Mouse (Mus musculus) hindbrain, embryonic 12.5 days (tissue): ENCODE data around the gene Prep. TPM values are rescaled to one million over a fixed set of nuclear protein-coding genes. Genes with fewer than 3 reads are reported as not detected.
"Not testable (repeated sequence)": the region's sequence is repeated elsewhere in the genome, so short reads cannot be mapped to it uniquely, and the experiment has no call there.

ENCODE experiments used
- ATAC-seq: fragments of 200-750 bp; cut with Nextera tagmentation; 2 replicates; pipeline ENCODE4 v1.8.0; 2017; ENCODE audit warnings: moderate TSS enrichment; ENCODE audit not compliant: low FRiP score
- H3K27ac ChIP-seq: fragments of 300-500 bp; sonication (generic); 2 replicates; pipeline ENCODE4 v1.5.1; 2016; ENCODE audit warnings: mild to moderate bottlenecking
- H3K27me3 ChIP-seq: fragments of 300-500 bp; sonication (generic); 2 replicates; pipeline ENCODE4 v1.6.1; 2016; ENCODE audit warnings: mild to moderate bottlenecking
- H3K36me3 ChIP-seq: fragments of 300-500 bp; sonication (generic); 2 replicates; pipeline ENCODE4 v1.6.1; 2016; ENCODE audit warnings: mild to moderate bottlenecking
- H3K4me1 ChIP-seq: fragments of 300-500 bp; sonication (generic); 2 replicates; pipeline ENCODE4 v1.6.1; 2016
- H3K4me2 ChIP-seq: fragments of 300-500 bp; sonication (generic); replicated peaks from 2 replicates; pipeline ENCODE4 v1.6.1; 2016; ENCODE audit warnings: mild to moderate bottlenecking
- H3K4me3 ChIP-seq: fragments of 300-500 bp; sonication (generic); 2 replicates; pipeline ENCODE4 v1.5.1; 2016; ENCODE audit warnings: mild to moderate bottlenecking
- H3K9ac ChIP-seq: fragments of 300-500 bp; sonication (generic); 2 replicates; pipeline ENCODE4 v1.6.1; 2016; ENCODE audit warnings: mild to moderate bottlenecking, moderate library complexity
- H3K9me3 ChIP-seq: fragments of 300-500 bp; sonication (generic); replicated peaks from 2 replicates; pipeline ENCODE4 v1.6.1; 2016; ENCODE audit warnings: mild to moderate bottlenecking
- WGBS: fragments of 180-500 bp; shearing (Covaris S2); methylation state at CpG from one replicate; pipeline ENCODE4 v1.1.7; 2016; 5-methylcytosine and 5-hydroxymethylcytosine counted together
- polyA plus RNA-seq: library from polyadenylated mRNA; unstranded; fragments of >200 nt; fragmentation: Nextera tagmentation; extraction: Ambion mirVana; gene quantifications from 2 replicates; pipeline ENCODE4 v1.2.1, GENCODE M21; 2016

The Prep gene
- polyA plus RNA-seq, 1 experiment from 2014 or later = 29.0 TPM

GRCm38 (mm10) chr10:45165851-45166250, 98.8 kb downstream of the Prep start:
- Histone ChIP-seq H3K9me3 (no peaks in the 10 kb centered on the region), H3K4me2 (no peak overlapping the region), H3K4me3 (no peak overlapping the region), H3K27me3 (no peaks in the 10 kb centered on the region), H3K36me3 (no peaks in the 10 kb centered on the region), H3K4me1 (no peaks in the 10 kb centered on the region), H3K27ac (no peak overlapping the region), H3K9ac (no peak overlapping the region)
- ATAC-seq = no peak
- 86% methylated on average over 8 of the region's 8 CpGs for WGBS

DNA sequence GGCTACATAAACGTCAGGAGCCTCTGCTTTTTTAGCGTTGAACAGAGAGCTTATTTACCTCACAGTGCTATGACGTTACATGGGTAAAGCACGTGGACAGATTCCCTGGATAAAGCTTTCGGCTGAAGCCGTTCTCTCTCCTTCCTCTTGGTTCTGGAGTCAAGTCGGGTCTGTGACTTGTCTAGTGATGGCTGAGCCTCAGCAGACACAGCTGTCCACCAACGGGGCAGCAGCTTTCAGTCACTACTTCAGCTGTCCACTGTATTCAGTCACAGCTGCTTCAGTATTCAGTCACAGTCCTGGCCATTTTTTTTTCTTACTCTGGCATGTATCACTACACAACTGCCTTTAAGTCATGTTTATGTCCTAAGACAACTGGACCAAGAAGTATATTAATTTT, 106.9 kb downstream of the Prep start:
- 88% methylated on average over 8 of the region's 8 CpGs for WGBS
- ATAC-seq = no peak
- Histone ChIP-seq H3K9ac (no peak overlapping the region), H3K36me3 (no peaks in the 10 kb centered on the region), H3K27ac (no peak overlapping the region), H3K27me3 (no peaks in the 10 kb centered on the region), H3K4me2 (no peak overlapping the region), H3K4me1 (no peaks in the 10 kb centered on the region), H3K9me3 (no peaks in the 10 kb centered on the region), H3K4me3 (no peak overlapping the region)

DNA sequence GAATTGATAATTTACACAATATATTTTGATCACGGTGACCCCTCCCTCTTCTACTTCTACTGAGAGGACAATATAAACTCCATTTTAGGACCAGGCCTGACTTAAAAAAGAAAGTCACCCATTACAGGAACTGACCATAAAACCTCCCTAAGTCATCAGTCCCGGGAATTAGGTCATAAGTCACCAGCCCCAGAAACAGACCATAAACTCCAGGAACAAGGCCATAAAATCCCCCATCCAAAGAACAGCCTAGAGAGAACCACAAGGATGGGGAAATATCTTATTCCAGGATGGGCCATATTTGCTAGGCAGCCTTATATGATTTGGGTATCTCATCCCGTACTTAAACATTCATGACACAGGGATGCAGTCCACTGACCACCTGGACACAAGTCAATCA, 107.3 kb downstream of the Prep start:
- Histone ChIP-seq H3K4me2 (no peak overlapping the region), H3K27ac (no peak overlapping the region), H3K9ac (no peak overlapping the region), H3K9me3 (no peaks in the 10 kb centered on the region), H3K4me3 (no peak overlapping the region), H3K27me3 (no peaks in the 10 kb centered on the region), H3K36me3 (no peaks in the 10 kb centered on the region), H3K4me1 (no peaks in the 10 kb centered on the region)
- 95% methylated on average over 3 of the region's 3 CpGs for WGBS
- ATAC-seq = no peak

DNA sequence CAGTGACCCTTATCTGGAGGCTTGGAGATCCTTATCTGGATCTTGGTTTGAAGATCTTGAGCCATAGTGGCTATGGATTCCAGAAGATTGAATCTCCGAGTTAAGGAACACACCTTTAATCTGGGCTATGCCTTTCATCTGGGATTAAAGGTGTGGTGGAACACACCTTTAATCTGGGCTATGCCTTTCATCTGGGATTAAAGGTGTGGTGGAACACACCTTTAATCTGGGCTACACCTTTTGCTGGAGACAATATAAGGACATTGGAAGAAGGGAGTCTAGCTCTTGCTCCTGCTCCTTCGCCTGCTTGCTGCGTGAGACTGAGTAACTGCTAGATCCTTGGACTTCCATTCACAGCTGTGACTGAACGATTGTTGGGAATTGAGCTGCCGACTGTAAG, 110.8 kb downstream of the Prep start, which contains the start of gene Popdc3:
Gene Popdc3 (plus strand): TSS at position 301 of the 400 bp plus-strand sequence.
- not testable (repeated sequence) for H3K9me3 ChIP-seq, ATAC-seq, H3K4me3 ChIP-seq, H3K4me1 ChIP-seq, H3K4me2 ChIP-seq, H3K36me3 ChIP-seq, H3K27ac ChIP-seq, H3K27me3 ChIP-seq, H3K9ac ChIP-seq
- WGBS = 56% methylated on average over 1 of the region's 5 CpGs

DNA sequence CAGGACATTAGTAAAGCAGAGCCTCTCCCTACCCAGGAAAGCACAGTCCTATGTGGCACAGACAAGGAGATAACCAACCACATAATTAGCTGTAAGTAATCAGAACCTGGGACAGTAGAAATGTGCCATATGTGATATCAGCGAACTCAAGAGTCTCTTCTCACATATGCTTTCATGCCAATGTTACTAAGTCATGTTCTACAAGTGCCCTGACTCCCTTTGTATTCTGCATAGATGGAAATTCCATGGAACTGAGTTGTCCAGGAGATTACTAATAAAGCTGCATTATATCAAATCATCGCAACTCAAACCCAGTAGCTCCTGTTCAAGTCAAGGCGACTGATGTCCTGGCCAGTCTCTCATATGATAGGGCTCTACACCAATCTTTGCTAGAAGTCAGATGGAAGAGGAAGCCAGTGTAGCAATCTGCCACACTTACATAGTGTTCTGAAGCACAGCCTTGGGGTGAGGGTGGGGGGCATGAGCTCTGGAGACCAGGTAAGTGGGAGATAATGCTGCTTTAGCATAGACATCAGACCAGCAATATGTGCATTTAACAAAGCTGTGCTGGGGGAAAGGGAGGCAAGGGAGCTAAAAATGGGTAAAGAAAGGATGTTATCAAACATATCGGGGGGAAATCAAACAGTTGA, 113.8 kb downstream of the Prep start:
- Histone ChIP-seq H3K4me1 (no peaks in the 10 kb centered on the region), H3K27ac (no peak overlapping the region), H3K4me2 (no peak overlapping the region), H3K27me3 (no peaks in the 10 kb centered on the region), H3K9me3 (no peaks in the 10 kb centered on the region), H3K36me3 (no peaks in the 10 kb centered on the region), H3K9ac (no peak overlapping the region), H3K4me3 (no peak overlapping the region)
- WGBS = 95% methylated on average over 4 of the region's 4 CpGs
- ATAC-seq = no peak

- no peaks in the 10 kb centered on the region for H3K36me3 ChIP-seq
- WGBS = 98% methylated on average over 3 of the region's 3 CpGs
These were observed 114.3 kb downstream of the Prep start for GRCm38 (mm10) chr10:45181344-45181743.

GRCm38 (mm10) chr10:45185457-45185856, 118.5 kb downstream of the Prep start:
- H3K27me3 ChIP-seq = no peaks in the 10 kb centered on the region
- WGBS = 96% methylated on average over 2 of the region's 2 CpGs
- no peak overlapping the region for H3K9ac ChIP-seq
- no peaks in the 10 kb centered on the region for H3K4me1 ChIP-seq
- no peaks in the 10 kb centered on the region for H3K9me3 ChIP-seq
- H3K36me3 ChIP-seq = no peaks in the 10 kb centered on the region
- H3K4me3 ChIP-seq = no peak overlapping the region
- no peak overlapping the region for H3K27ac ChIP-seq
- no peak for ATAC-seq
- H3K4me2 ChIP-seq = no peak overlapping the region

More at GRCm38 (mm10) chr10:45181344-45181743, 114.3 kb downstream of the Prep start:
- H3K27me3 ChIP-seq = no peaks in the 10 kb centered on the region
- no peak overlapping the region for H3K27ac ChIP-seq
- no peaks in the 10 kb centered on the region for H3K4me1 ChIP-seq
- H3K4me2 ChIP-seq = no peak overlapping the region
- no peak overlapping the region for H3K9ac ChIP-seq
- no peak for ATAC-seq
- no peak overlapping the region for H3K4me3 ChIP-seq
- no peaks in the 10 kb centered on the region for H3K9me3 ChIP-seq

- peaks cover 8% of the 10 kb centered on the region for H3K4me1 ChIP-seq
- no peak overlapping the region for H3K4me2 ChIP-seq
- H3K4me3 ChIP-seq = no peak overlapping the region
- H3K9me3 ChIP-seq = no peaks in the 10 kb centered on the region
- H3K36me3 ChIP-seq = no peaks in the 10 kb centered on the region
- H3K27ac ChIP-seq = 0 out of 2 replicates have a peak overlapping the region, but pooled peaks have one; percentile 19
- peak; percentile 74 for ATAC-seq
- no peak overlapping the region for H3K9ac ChIP-seq
- 46% methylated on average over 14 of the region's 14 CpGs for WGBS
- no peaks in the 10 kb centered on the region for H3K27me3 ChIP-seq
These were observed 126.6 kb downstream of the Prep start for GRCm38 (mm10) chr10:45193330-45194310.

DNA sequence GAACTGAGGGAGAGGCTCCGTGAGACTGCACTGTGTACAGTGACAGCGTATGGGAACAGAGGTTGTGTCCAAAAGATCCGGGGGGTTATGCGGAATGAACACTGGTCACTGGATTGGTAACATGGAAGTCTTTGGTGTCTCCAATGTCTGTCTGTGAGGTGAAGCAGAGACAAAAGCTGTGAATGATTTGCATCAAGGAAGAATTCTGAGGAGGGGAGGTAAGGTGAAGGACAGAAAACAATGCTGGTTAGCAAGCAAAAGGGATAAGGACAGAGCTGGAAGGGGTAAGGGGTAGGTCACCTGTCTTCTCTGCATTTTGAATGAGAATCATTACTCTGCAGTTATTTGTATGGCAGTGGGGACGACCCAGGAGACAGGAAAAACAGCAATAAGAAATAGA, 127.5 kb downstream of the Prep start:
- Histone ChIP-seq H3K4me1 (peaks cover 8% of the 10 kb centered on the region), H3K36me3 (no peaks in the 10 kb centered on the region), H3K27ac (no peak overlapping the region), H3K27me3 (no peaks in the 10 kb centered on the region), H3K4me3 (no peak overlapping the region), H3K9me3 (no peaks in the 10 kb centered on the region), H3K9ac (no peak overlapping the region), H3K4me2 (no peak overlapping the region)
- WGBS = 81% methylated on average over 5 of the region's 5 CpGs
- ATAC-seq = no peak

GRCm38 (mm10) chr10:45204582-45204981, 137.6 kb downstream of the Prep start:
- Histone ChIP-seq H3K27me3 (no peaks in the 10 kb centered on the region), H3K4me3 (no peak overlapping the region), H3K27ac (no peak overlapping the region), H3K9me3 (no peaks in the 10 kb centered on the region), H3K36me3 (no peaks in the 10 kb centered on the region), H3K9ac (no peak overlapping the region), H3K4me1 (no peaks in the 10 kb centered on the region), H3K4me2 (no peak overlapping the region)
- 69% methylated on average over 1 of the region's 1 CpGs for WGBS
- no peak for ATAC-seq

DNA sequence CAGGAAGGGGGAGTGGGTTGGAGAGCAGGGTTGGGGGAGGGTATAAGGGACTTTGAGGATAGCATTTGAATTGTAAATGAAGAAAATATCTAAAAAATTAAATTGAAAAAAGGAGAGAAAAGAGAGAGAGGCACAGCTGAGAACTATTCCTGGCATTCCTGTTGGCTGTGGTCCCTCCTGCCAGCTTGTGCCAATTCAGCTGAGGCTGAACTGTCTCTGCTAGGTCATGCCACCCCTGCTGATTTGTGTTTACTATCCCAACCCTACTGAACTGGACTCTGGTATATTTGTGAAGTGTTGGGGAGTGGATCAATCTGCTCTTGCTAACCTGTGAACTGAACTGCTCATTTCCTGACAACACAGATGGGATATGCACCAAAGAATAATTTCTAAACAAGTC, 143.2 kb downstream of the Prep start:
- Histone ChIP-seq H3K4me3 (no peak overlapping the region), H3K4me1 (no peaks in the 10 kb centered on the region), H3K4me2 (no peak overlapping the region), H3K27ac (no peak overlapping the region), H3K9me3 (no peaks in the 10 kb centered on the region), H3K9ac (no peak overlapping the region), H3K36me3 (no peaks in the 10 kb centered on the region), H3K27me3 (no peaks in the 10 kb centered on the region)
- no peak for ATAC-seq

DNA sequence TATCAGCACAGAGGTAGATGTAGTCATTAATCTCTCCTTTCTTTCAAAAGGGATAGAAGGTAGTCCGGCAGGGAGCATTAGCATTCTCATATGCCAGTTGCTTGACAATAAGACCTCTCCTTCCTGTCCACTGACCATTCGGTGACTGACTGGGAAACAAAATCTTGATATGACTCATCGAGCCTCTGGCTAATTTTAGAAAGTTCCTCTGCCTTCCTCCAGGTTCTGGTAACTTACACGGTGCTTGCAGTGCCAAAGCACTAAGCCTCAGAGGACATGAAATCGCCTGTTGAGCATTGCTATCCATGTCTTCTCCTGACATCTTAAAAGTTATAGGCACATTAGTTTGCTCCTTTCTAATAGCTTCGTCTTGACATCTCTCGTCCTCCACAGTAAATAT, 149.7 kb downstream of the Prep start:
- Histone ChIP-seq H3K36me3 (no peaks in the 10 kb centered on the region), H3K9ac (no peak overlapping the region), H3K4me2 (no peak overlapping the region), H3K4me3 (no peak overlapping the region), H3K4me1 (no peaks in the 10 kb centered on the region), H3K9me3 (no peaks in the 10 kb centered on the region), H3K27ac (no peak overlapping the region), H3K27me3 (no peaks in the 10 kb centered on the region)
- WGBS = 89% methylated on average over 7 of the region's 7 CpGs
- no peak for ATAC-seq
